9 mouse cellular contexts compared by ENCODE assay signal in the genomic region with DNA sequence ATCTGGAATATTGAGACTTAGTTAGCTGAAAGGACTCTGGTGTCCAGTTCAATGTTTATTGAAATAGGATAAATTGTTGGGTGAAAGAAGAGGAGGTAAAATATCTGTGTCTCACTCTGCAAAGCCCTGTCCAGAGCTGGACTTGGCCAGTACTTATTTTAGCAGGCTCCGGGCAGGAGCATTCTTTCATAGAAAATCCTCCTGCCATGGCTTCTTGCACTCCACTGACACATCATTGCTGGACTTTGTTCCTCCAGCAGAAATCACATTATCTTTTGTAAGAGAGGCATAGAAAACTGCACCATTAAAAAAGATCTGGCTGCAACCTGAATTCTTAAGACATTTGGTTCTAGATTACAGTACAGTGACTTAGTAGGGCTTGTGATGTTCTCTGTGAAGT.
DNase-seq lines count a peak whose midpoint lies in the region; ATAC-seq and TF ChIP-seq lines count a peak whose summit lies in the region.
"Had no signal": no experiment of that assay in that cellular context is flagged by ENCODE, and none has a peak within 500 bp of the region (broad histone marks: within the 10 kb centered on the region; RNA-seq: fewer than 3 reads in every experiment).

No protein-coding gene starts in this region.

- no peaks in the 10 kb centered on the region for H3K27me3 ChIP-seq in heart, embryonic 14.5 days (ENCODE audit: control insufficient read depth, insufficient read depth, low read length)
- H3K27me3 ChIP-seq in embryonic facial prominence, embryonic 10.5 days (replicated peaks; ENCODE audit: low read depth, poor library complexity, severe bottlenecking) = no peaks in the 10 kb centered on the region
- H3K27me3 ChIP-seq in heart, postnatal 0 days (ENCODE audit: control insufficient read depth, insufficient read depth, low read length) = no peaks in the 10 kb centered on the region
- H3K27me3 ChIP-seq in midbrain, embryonic 13.5 days = no peaks in the 10 kb centered on the region

- no peak overlapping the region for H3K4me3 ChIP-seq in heart, embryonic 14.5 days (ENCODE audit: control insufficient read depth in 1 of 2, insufficient read depth in 1 of 2, low read depth in 1 of 2, low read length in 2 of 2)
- H3K4me3 ChIP-seq in embryonic facial prominence, embryonic 10.5 days = no peak overlapping the region
- H3K4me3 ChIP-seq in heart, postnatal 0 days (ENCODE audit: low read depth, low read length) = no peak overlapping the region
- H3K4me3 ChIP-seq in midbrain, embryonic 13.5 days (replicated peaks) = no peak overlapping the region

- H3K36me3 ChIP-seq in heart, embryonic 14.5 days (ENCODE audit: control insufficient read depth, insufficient read depth, low read length) = peaks cover 38% of the 10 kb centered on the region
- H3K36me3 ChIP-seq in embryonic facial prominence, embryonic 10.5 days (replicated peaks) = peaks cover 84% of the 10 kb centered on the region
- H3K36me3 ChIP-seq in heart, postnatal 0 days (replicated peaks; ENCODE audit: control insufficient read depth, insufficient read depth, low read length) = peaks cover 36% of the 10 kb centered on the region
- H3K36me3 ChIP-seq in midbrain, embryonic 13.5 days = peaks cover 46% of the 10 kb centered on the region

- TF ChIP-seq CTCF in heart, postnatal 0 days (IDR thresholded peaks at IDR 0.05; ENCODE audit: low read depth) = no peak

- no peak overlapping the region for H3K9ac ChIP-seq in heart, embryonic 14.5 days (ENCODE audit: low read length)
- no peak overlapping the region for H3K9ac ChIP-seq in heart, postnatal 0 days (replicated peaks; ENCODE audit: low read depth, low read length)
- no peak overlapping the region; the same call in 1 of the 2 replicates for H3K9ac ChIP-seq in midbrain, embryonic 13.5 days (replicated peaks)

- peak overlapping the region; percentile 87 to 92 for H3K27ac ChIP-seq in heart, embryonic 14.5 days (replicated peaks in 1 of 2; ENCODE audit: control insufficient read depth in 1 of 2, insufficient read depth in 1 of 2, low read depth in 2 of 2, low read length in 2 of 2)
- peak overlapping the region; percentile 86 for H3K27ac ChIP-seq in embryonic facial prominence, embryonic 10.5 days (replicated peaks)
- peak overlapping the region; percentile 80 for H3K27ac ChIP-seq in heart, postnatal 0 days (ENCODE audit: low read depth)
- peak overlapping the region; percentile 86 for H3K27ac ChIP-seq in midbrain, embryonic 13.5 days

- intact Hi-C loops in heart, postnatal 14 days (cut with DNase I) = no loop called here

- no peak for TF ChIP-seq EP300 in heart, postnatal 0 days (IDR thresholded peaks at IDR 0.05; ENCODE audit: low read depth)

- ATAC-seq in heart, embryonic 14.5 days (ENCODE audit: insufficient number of reproducible peaks, insufficient read depth, low FRiP score, low read depth) = no peak
- ATAC-seq in heart, postnatal 0 days (ENCODE audit: insufficient read depth, low read depth) = no peak
- ATAC-seq in midbrain, embryonic 13.5 days = 0 out of 2 replicates have a peak, but pooled peaks have one; percentile 1

- H3K4me1 ChIP-seq in heart, embryonic 14.5 days (ENCODE audit: control insufficient read depth in 2 of 2, insufficient read depth in 2 of 2, low read length in 2 of 2) = peaks cover 22 to 51% of the 10 kb centered on the region in 2 experiments
- peaks cover 39% of the 10 kb centered on the region for H3K4me1 ChIP-seq in embryonic facial prominence, embryonic 10.5 days
- peaks cover 45% of the 10 kb centered on the region for H3K4me1 ChIP-seq in heart, postnatal 0 days (ENCODE audit: control insufficient read depth, insufficient read depth)
- peaks cover 39% of the 10 kb centered on the region for H3K4me1 ChIP-seq in midbrain, embryonic 13.5 days (replicated peaks)

- WGBS in heart, embryonic 14.5 days = 35% methylated on average over 1 of the region's 1 CpGs
- WGBS in embryonic facial prominence, embryonic 10.5 days = 65% methylated on average over 1 of the region's 1 CpGs
- 59% methylated on average over 1 of the region's 1 CpGs for WGBS in heart, postnatal 0 days
- WGBS in midbrain, embryonic 13.5 days = 19% methylated on average over 1 of the region's 1 CpGs

- DNase-seq in heart, postnatal 14 days = no peak
- no peak for DNase-seq in embryonic facial prominence, embryonic 10.5 days (ENCODE audit: low spot score)
- DNase-seq in heart, postnatal 0 days (ENCODE audit: low spot score) = no peak
- DNase-seq in retina, postnatal 1 day = no peak
- no peak for DNase-seq in thymus, adult 18-20 months
- DNase-seq in cerebellum, adult 18-20 months = no peak
- DNase-seq: thymus, postnatal 25 days had no signal

- peak overlapping the region; percentile 60 for H3K4me2 ChIP-seq in heart, embryonic 14.5 days (ENCODE audit: low read length)
- peak overlapping the region; percentile 44; the same call in 1 of the 2 replicates for H3K4me2 ChIP-seq in heart, postnatal 0 days (ENCODE audit: low read depth, low read length)
- H3K4me2 ChIP-seq in midbrain, embryonic 13.5 days (replicated peaks) = peak overlapping the region; percentile 39

- no peaks in the 10 kb centered on the region for H3K9me3 ChIP-seq in heart, embryonic 14.5 days (ENCODE audit: control insufficient read depth, low read length)
- H3K9me3 ChIP-seq in embryonic facial prominence, embryonic 10.5 days = no peaks in the 10 kb centered on the region
- H3K9me3 ChIP-seq in heart, postnatal 0 days (replicated peaks; ENCODE audit: control insufficient read depth, low read length) = no peaks in the 10 kb centered on the region
- H3K9me3 ChIP-seq in midbrain, embryonic 13.5 days = no peaks in the 10 kb centered on the region
